Mouse (Mus musculus): ENCODE data around the gene Phb.

Gene Phb

GRCm38 (mm10) chr11:95712085-95712562, 45.4 kb downstream of the Phb start:
- peak; percentile 16 for DNase-seq (ENCODE audit: low read depth, low spot score)

- peak; percentile 94 for DNase-seq (ENCODE audit: low read depth, low spot score)
Observed at GRCm38 (mm10) chr11:95712563-95713224, 45.9 kb downstream of the Phb start, which contains the start of gene Zfp652. Zfp652 (plus strand) TSS chr11:95712673.

GRCm38 (mm10) chr11:95713225-95713810, 46.6 kb downstream of the Phb start:
- DNase-seq (ENCODE audit: low read depth, low spot score) = peak; percentile 16

GRCm38 (mm10) chr11:95713811-95714241, 47.1 kb downstream of the Phb start:
- DNase-seq (ENCODE audit: low read depth, low spot score) = peak; percentile 12

- DNase-seq (ENCODE audit: low read depth, low spot score) = no peak
Observed at GRCm38 (mm10) chr11:95714411-95714810, 47.7 kb downstream of the Phb start.

- no peak for DNase-seq (ENCODE audit: low read depth, low spot score)
Observed at GRCm38 (mm10) chr11:95716136-95716535, 49.4 kb downstream of the Phb start.

- no peak for DNase-seq (ENCODE audit: low read depth, low spot score)
Observed at GRCm38 (mm10) chr11:95719356-95719755, 52.6 kb downstream of the Phb start.

GRCm38 (mm10) chr11:95723287-95723686, 56.5 kb downstream of the Phb start, which contains the start of gene B130006D01Rik:
B130006D01Rik (plus strand) TSS chr11:95723587.
- DNase-seq (ENCODE audit: low read depth, low spot score) = no peak

GRCm38 (mm10) chr11:95724466-95724865, 57.7 kb downstream of the Phb start:
- no peak for DNase-seq (ENCODE audit: low read depth, low spot score)

GRCm38 (mm10) chr11:95726156-95726555, 59.4 kb downstream of the Phb start:
- no peak for DNase-seq (ENCODE audit: low read depth, low spot score)

- no peak for DNase-seq (ENCODE audit: low read depth, low spot score)
Observed at GRCm38 (mm10) chr11:95727947-95728346, 61.2 kb downstream of the Phb start.

- DNase-seq (ENCODE audit: low read depth, low spot score) = no peak
Observed at GRCm38 (mm10) chr11:95728916-95729907, 62.5 kb downstream of the Phb start.

Data from forelimb bud, embryonic 11.5 days (tissue).